Mouse (Mus musculus): Measurements from ENCODE around the gene B3gnt9.

- TF ChIP-seq CHD2 (IDR thresholded peaks at IDR 0.05; ENCODE audit: low read length) (peak; percentile 62), CTCF (conservative IDR thresholded peaks at IDR 0.05 in 1 of 2, IDR thresholded peaks at IDR 0.05 in 1 of 2; ENCODE audit: low read depth in 2 of 2, low read length in 2 of 2) (no peak; a peak in 1 of 4 replicates), POLR2AphosphoS2 (IDR thresholded peaks at IDR 0.05; ENCODE audit: low read depth, low read length) (peak; percentile 64), MAX (IDR thresholded peaks at IDR 0.05; ENCODE audit: low read length) (peak; percentile 66), POLR2A (IDR thresholded peaks at IDR 0.05; ENCODE audit: low read depth, low read length) (peak; percentile 80)
These were observed 34.2 kb upstream of the B3gnt9 start for GRCm38 (mm10) chr8:105288958-105289732.
